Mouse (Mus musculus) urinary bladder, adult 2 months (tissue): ENCODE measurements at regions not wholly inside any gene's neighbourhood (a gene's known extent, or its start where the extent isn't known, plus 50 kb on each side); places are given as distances from the start of the nearest gene placed in this dataset.
A peak's percentile ranks its signal among the peaks of the same experiment; 100 is the strongest.

Experiments used
- DNase-seq: peaks from one replicate; pipeline ENCODE4 v3.0.0; 2022; ENCODE audit warnings: low spot score

DNA sequence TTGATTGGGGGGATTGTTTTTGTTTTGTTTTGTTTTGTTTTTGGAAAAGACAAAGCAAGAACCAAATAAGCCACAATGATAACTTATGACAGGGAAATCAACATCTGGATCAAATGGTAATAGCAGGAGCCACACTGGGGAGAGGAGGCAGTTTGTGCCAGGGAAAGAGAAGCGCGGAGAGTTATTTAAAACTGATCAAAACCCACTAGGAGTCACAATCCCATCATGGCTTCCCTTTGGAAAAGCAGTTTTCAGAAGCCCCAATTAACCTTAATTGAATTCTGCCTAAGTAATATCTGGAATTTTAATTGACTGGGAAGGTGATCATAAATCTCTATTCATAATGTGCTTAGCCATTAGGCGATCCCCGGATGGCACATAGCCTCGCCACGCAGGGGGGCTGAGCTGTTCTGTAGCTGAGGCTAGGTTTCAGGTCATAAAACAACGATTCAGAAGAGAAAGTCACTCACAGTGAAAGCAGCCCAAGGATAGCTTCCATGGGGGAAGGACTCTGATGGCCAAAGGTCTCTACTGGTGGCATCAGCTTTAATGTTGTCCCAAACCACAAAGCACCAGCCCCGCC is 86.4 kb upstream of the Noct start:
- DNase-seq: no peak

DNA sequence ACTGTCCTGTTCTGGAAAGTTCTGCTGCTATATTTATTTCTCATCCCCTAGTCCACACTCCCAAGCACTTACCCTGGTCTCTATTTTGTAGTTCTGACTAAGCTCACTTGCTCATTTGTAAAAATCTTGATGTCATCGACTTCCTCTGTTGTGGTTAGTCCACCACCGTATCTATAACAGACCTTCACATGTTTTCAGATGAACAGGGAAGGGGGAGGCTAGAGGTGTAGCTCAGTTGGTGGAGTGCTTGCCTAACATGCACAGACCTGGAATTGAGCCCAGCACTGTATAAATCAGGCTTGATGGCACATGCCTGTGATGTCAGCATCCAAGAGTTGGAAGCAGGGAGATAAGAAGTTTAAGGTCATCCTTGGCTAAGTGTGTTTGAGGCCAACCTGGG is 78.3 kb upstream of the Noct start:
- no peak for DNase-seq

- no peak for DNase-seq
Measured at GRCm38 (mm10) chr3:51150012-51150411, 74.2 kb upstream of the Noct start.

DNA sequence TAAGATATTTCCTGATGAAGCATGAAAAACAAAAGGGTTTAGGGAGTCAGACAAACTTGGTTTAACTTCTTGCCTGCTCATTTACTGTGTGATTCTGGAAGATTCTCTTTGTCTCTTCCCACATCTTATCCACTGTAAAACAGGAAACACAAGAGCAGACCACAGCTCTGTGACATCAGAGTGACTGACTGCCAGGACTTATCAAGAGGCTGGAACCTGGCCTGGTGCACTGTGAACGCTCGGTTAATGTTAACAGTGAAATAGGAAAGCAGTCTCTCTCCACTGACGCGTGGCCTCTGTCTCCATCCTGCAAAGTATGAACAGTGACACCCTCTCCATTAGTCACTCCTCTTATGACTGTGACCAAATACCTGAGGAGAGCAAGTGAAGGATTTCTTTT is 73.1 kb upstream of the Noct start:
- no peak for DNase-seq

GRCm38 (mm10) chr3:51155621-51156020 is 68.6 kb upstream of the Noct start:
- DNase-seq: no peak

DNA sequence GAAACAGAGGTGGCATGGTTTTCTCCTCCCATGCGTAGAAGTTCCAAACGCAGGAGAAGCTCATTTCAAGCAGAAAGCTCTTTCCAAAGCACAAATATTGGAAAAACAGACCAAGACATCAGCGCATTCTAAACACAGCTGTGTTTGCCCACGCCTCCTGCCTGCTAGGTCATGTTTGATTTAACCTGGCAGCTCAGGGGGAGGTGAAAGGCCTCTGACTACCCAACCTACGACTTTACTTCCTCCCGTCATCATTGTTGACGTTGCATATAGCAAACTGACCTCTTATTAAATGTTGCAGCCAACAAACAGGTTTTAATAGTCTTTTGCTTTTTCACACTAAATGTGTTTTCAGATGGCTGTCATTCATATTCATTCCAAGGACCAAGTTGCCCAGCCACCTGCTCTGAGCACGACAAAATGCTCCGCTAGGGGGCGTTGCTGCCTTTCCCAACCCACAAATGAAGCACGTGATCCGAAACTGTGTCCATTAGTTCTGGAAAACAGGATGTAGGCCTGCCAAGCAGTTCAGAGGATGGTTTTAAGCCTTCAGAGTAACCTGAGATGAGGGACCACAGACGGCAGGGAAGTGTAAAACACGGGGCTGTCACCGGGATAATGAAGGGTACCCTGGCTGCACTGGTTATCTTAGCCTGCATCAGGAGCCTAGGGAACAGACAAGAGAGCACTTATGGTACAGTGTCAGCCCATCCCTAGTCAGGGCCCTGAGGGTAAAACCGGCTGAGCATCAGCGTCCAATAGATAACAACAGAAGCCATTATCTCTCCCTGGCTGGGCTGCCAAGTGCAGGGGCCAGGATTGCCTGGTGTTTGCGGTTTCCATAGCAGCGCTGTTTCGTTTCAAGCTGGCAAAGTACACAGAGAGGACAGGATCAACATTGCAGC is 67.6 kb upstream of the Noct start:
- DNase-seq: peak; percentile 36

DNA sequence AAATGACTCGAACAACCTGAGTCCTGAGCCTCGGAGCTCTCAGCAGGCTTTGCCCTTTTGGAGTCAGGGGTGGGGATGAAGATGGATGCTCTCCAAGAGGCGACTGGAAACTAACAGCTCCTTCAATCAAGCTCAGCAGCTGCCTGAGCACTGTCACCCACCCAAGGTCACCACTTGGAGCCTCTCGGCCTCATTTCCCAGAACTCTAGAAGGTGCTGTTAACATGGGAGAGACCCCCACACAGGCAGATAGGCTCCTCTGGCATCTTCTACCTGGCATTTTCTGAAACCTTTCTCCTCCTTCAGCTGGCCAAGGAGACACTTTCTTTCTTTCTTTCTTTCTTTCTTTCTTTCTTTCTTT is 67.0 kb upstream of the Noct start:
- DNase-seq: no peak

DNA sequence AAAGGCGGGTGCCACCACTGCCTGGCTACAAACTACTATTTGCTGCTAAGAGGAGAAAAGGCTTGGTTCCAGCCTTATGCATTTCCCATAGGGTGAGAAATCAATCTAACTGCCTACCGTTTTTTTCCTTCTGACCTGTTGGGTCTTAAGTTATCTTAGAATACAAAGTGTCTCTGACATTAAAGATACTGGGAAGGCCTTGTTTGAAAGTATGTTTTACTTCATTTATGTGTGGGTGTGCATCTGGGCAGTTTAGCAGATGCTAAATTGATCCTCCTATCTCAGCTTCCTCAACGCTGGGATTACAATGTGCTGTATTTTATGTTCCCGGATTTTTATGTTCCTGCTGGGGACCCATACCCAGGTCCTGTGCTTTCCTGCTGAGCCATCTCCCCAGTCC is 65.8 kb upstream of the Noct start:
- no peak for DNase-seq

DNA sequence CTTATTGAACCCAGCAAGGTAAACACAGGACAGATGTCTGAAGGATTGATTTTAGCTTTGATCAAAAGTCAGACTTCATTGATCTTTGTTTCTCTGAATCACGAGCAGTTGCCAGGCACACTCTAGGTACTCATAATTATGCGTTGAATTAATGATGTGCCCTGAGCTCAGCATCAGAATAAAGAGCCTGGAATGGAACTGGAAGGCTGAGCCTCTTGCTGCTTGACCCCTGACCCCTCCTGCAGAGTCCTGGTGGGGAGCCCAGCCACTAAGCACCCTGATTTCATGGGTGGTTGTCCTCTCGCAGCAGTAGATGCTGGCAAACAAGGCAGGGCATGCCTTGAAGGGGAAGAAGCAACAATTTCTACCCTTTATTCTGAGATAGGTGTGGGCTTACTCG is 64.9 kb upstream of the Noct start:
- DNase-seq: no peak

GRCm38 (mm10) chr3:51159881-51160280 is 64.4 kb upstream of the Noct start:
- DNase-seq: no peak

- no peak for DNase-seq
Measured at GRCm38 (mm10) chr3:51160625-51161024, 63.6 kb upstream of the Noct start.

GRCm38 (mm10) chr3:51169150-51169925 is 54.9 kb upstream of the Noct start:
- DNase-seq: no peak

DNA sequence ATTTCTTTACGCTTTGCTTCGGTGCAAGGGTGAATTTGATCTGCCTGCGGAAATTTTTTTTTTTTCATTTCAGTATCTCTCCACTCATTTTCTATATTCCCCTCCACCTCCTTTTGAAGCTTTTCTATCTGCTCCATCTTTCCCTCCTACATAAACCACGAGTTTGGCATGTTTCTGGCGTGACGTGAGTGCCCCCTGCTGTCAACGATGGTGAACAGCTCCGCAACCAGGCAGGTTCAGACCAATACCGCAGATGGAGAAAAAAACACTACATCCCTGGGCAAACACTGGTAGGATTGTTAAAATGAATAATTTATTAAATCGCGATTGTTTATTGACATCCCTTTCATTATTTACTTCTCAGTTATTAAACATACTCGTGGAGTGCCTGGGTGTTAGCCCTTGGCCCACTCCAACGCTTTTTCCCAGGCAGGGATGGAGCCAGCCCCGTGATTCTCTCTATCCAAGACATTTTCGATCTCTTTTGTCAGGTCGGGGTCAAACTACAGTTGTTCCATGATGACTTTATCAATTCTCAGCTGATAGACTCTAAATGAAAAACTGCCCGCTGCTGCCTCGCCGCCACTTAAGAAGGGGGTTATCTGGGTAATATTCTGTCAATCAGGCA is 53.9 kb upstream of the Noct start:
- DNase-seq: peak; percentile 71
